Mouse (Mus musculus) neural tube, embryonic 15.5 days (tissue): ENCODE measurements around the gene Mapre3. TPM values are rescaled to one million over a fixed set of nuclear protein-coding genes. Genes with fewer than 3 reads are reported as not detected.
A peak's percentile ranks its signal among the peaks of the same experiment; 100 is the strongest.
"Not testable (repeated sequence)": the region's sequence is repeated elsewhere in the genome, so short reads cannot be mapped to it uniquely, and the experiment has no call there.

Experiments
- ATAC-seq: fragments of 200-750 bp; cut with Nextera tagmentation; 2 replicates; pipeline ENCODE4 v1.8.0; 2017; ENCODE audit warnings: mild to moderate bottlenecking, moderate TSS enrichment, moderate library complexity; ENCODE audit not compliant: low FRiP score
- H3K27ac ChIP-seq: fragments of 300-500 bp; sonication (generic); replicated peaks from 2 replicates; pipeline ENCODE4 v1.5.1; 2015; ENCODE audit warnings: mild to moderate bottlenecking, inconsistent platforms
- H3K27me3 ChIP-seq: fragments of 300-500 bp; sonication (generic); replicated peaks from 2 replicates; pipeline ENCODE4 v1.6.1; 2015; ENCODE audit warnings: inconsistent platforms
- H3K36me3 ChIP-seq: fragments of 300-500 bp; sonication (generic); 2 replicates; pipeline ENCODE4 v1.6.1; 2015; ENCODE audit warnings: inconsistent platforms
- H3K4me1 ChIP-seq: fragments of 300-500 bp; sonication (generic); 2 replicates; pipeline ENCODE4 v1.6.1; 2015; ENCODE audit warnings: inconsistent platforms
- H3K4me2 ChIP-seq: fragments of 300-500 bp; sonication (generic); 2 replicates; pipeline ENCODE4 v1.6.1; 2015; ENCODE audit warnings: inconsistent platforms, mild to moderate bottlenecking, moderate library complexity
- H3K4me3 ChIP-seq: fragments of 300-500 bp; sonication (generic); replicated peaks from 2 replicates; pipeline ENCODE4 v1.5.1; 2015; ENCODE audit warnings: mild to moderate bottlenecking, inconsistent platforms
- H3K9ac ChIP-seq: fragments of 300-500 bp; sonication (generic); replicated peaks from 2 replicates; pipeline ENCODE4 v1.6.1; 2015; ENCODE audit warnings: mild to moderate bottlenecking, inconsistent platforms
- H3K9me3 ChIP-seq: fragments of 300-500 bp; sonication (generic); replicated peaks from 2 replicates; pipeline ENCODE4 v1.6.1; 2016; ENCODE audit warnings: inconsistent platforms
- WGBS: fragments of 180-500 bp; shearing (Covaris S2); methylation state at CpG from one replicate; pipeline ENCODE4 v1.1.7; 2015; ENCODE audit warnings: mixed read lengths; 5-methylcytosine and 5-hydroxymethylcytosine counted together
- polyA plus RNA-seq: library from polyadenylated mRNA; unstranded; fragments of >200 nt; fragmentation: Nextera tagmentation; extraction: Ambion mirVana; gene quantifications from 2 replicates; pipeline ENCODE4 v1.2.1, GENCODE M21; 2015

Mapre3 gene
- polyA plus RNA-seq, 1 experiment from 2014 or later: 164 TPM

- H3K4me2 ChIP-seq: no peak overlapping the region
- WGBS: 89% methylated on average over 3 of the region's 3 CpGs
- no peak for ATAC-seq
These were observed 52.4 kb downstream of the Mapre3 start for GRCm38 (mm10) chr5:30866871-30867270.

GRCm38 (mm10) chr5:30867712-30868111 lies 53.3 kb downstream of the Mapre3 start, which contains the start of gene Tmem214:
Tmem214 (plus strand) TSS chr5:30868012.
- peak within 1 kb of the TSS; percentile 86; the same call in 1 of the 2 replicates for H3K4me3 ChIP-seq
- H3K27ac ChIP-seq: no peak within 1 kb of the TSS
- H3K4me1 ChIP-seq: peaks cover 29% of the 10 kb centered on the region
- no peaks in the 10 kb centered on the region for H3K27me3 ChIP-seq
- peaks cover 56% of the 10 kb centered on the region for H3K36me3 ChIP-seq
- WGBS: 98% methylated on average over 3 of the region's 3 CpGs
- H3K9ac ChIP-seq: no peak within 1 kb of the TSS
- no peaks in the 10 kb centered on the region for H3K9me3 ChIP-seq
- peak within 1 kb of the TSS; percentile 72; the same call in 1 of the 2 replicates for H3K4me2 ChIP-seq
- no peak for ATAC-seq

More at GRCm38 (mm10) chr5:30866871-30867270, 52.4 kb downstream of the Mapre3 start:
- H3K9me3 ChIP-seq: no peaks in the 10 kb centered on the region
- H3K4me1 ChIP-seq: peaks cover 24% of the 10 kb centered on the region
- no peak overlapping the region for H3K27ac ChIP-seq
- H3K9ac ChIP-seq: no peak overlapping the region
- H3K27me3 ChIP-seq: no peaks in the 10 kb centered on the region
- peaks cover 56% of the 10 kb centered on the region for H3K36me3 ChIP-seq
- H3K4me3 ChIP-seq: no peak overlapping the region

- peak overlapping the region; percentile 81; the same call in 1 of the 2 replicates for H3K27ac ChIP-seq
- peaks cover 29% of the 10 kb centered on the region for H3K4me1 ChIP-seq
- peak overlapping the region; percentile 72 for H3K4me2 ChIP-seq
- H3K9me3 ChIP-seq: no peaks in the 10 kb centered on the region
- H3K4me3 ChIP-seq: peak overlapping the region; percentile 86
- H3K36me3 ChIP-seq: peaks cover 58% of the 10 kb centered on the region
- ATAC-seq: no peak
- H3K27me3 ChIP-seq: no peaks in the 10 kb centered on the region
- peak overlapping the region; percentile 96 for H3K9ac ChIP-seq
- 18% methylated on average over 9 of the region's 9 CpGs for WGBS
These were observed 54.5 kb downstream of the Mapre3 start for GRCm38 (mm10) chr5:30868981-30869380.

- peak; percentile 90 for ATAC-seq
- Histone ChIP-seq H3K27ac (peak overlapping the region; percentile 81), H3K9me3 (no peaks in the 10 kb centered on the region), H3K27me3 (no peaks in the 10 kb centered on the region), H3K36me3 (peaks cover 62% of the 10 kb centered on the region), H3K4me3 (peak overlapping the region; percentile 86), H3K9ac (peak overlapping the region; percentile 96), H3K4me1 (peaks cover 29% of the 10 kb centered on the region), H3K4me2 (peak overlapping the region; percentile 72)
- under 1% methylated on average over 63 of the region's 63 CpGs for WGBS
These were observed 55.1 kb downstream of the Mapre3 start for GRCm38 (mm10) chr5:30869405-30870130.

GRCm38 (mm10) chr5:30870131-30870406 lies 55.6 kb downstream of the Mapre3 start:
- Histone ChIP-seq H3K4me1 (peaks cover 29% of the 10 kb centered on the region), H3K36me3 (peaks cover 62% of the 10 kb centered on the region), H3K9ac (peak overlapping the region; percentile 96), H3K4me3 (peak overlapping the region; percentile 86), H3K27me3 (no peaks in the 10 kb centered on the region), H3K27ac (peak overlapping the region; percentile 81), H3K9me3 (no peaks in the 10 kb centered on the region), H3K4me2 (peak overlapping the region; percentile 72)
- 30% methylated on average over 2 of the region's 2 CpGs for WGBS
- no peak; the same call in 1 of the 2 replicates for ATAC-seq

- WGBS: 94% methylated on average over 9 of the region's 9 CpGs
- no peak overlapping the region for H3K27ac ChIP-seq
- no peaks in the 10 kb centered on the region for H3K27me3 ChIP-seq
- ATAC-seq: no peak
- no peaks in the 10 kb centered on the region for H3K9me3 ChIP-seq
- H3K4me1 ChIP-seq: peaks cover 29% of the 10 kb centered on the region
- H3K9ac ChIP-seq: no peak overlapping the region
- no peak overlapping the region for H3K4me3 ChIP-seq
- peaks cover 65% of the 10 kb centered on the region for H3K36me3 ChIP-seq
- no peak overlapping the region for H3K4me2 ChIP-seq
These were observed 58.1 kb downstream of the Mapre3 start for GRCm38 (mm10) chr5:30872574-30872973.

- Histone ChIP-seq H3K27me3 (no peaks in the 10 kb centered on the region), H3K36me3 (peaks cover 77% of the 10 kb centered on the region), H3K27ac (no peak overlapping the region), H3K9me3 (no peaks in the 10 kb centered on the region), H3K4me3 (no peak overlapping the region), H3K4me1 (peaks cover 23% of the 10 kb centered on the region), H3K9ac (no peak overlapping the region), H3K4me2 (no peak overlapping the region)
- ATAC-seq: no peak
- WGBS: 90% methylated on average over 7 of the region's 7 CpGs
These were observed 59.9 kb downstream of the Mapre3 start for GRCm38 (mm10) chr5:30874365-30874764.

- ATAC-seq: no peak
- H3K9me3 ChIP-seq: no peaks in the 10 kb centered on the region
- H3K4me1 ChIP-seq: no peaks in the 10 kb centered on the region
- H3K9ac ChIP-seq: no peak overlapping the region
- no peak overlapping the region for H3K27ac ChIP-seq
- WGBS: 60% methylated on average over 6 of the region's 6 CpGs
- H3K4me2 ChIP-seq: no peak overlapping the region
- no peak overlapping the region for H3K4me3 ChIP-seq
- H3K36me3 ChIP-seq: peaks cover 51% of the 10 kb centered on the region
- H3K27me3 ChIP-seq: no peaks in the 10 kb centered on the region
These were observed 64.2 kb downstream of the Mapre3 start for GRCm38 (mm10) chr5:30878616-30879015.

GRCm38 (mm10) chr5:30879347-30879943 lies 65.0 kb downstream of the Mapre3 start:
- ATAC-seq: 0 out of 2 replicates have a peak, but pooled peaks have one; percentile 36
- no peaks in the 10 kb centered on the region for H3K4me1 ChIP-seq
- 80% methylated on average over 5 of the region's 5 CpGs for WGBS

GRCm38 (mm10) chr5:30881839-30882238 lies 67.4 kb downstream of the Mapre3 start:
- H3K4me3 ChIP-seq, ATAC-seq, H3K9me3 ChIP-seq, H3K27ac ChIP-seq, H3K27me3 ChIP-seq, H3K4me1 ChIP-seq, H3K4me2 ChIP-seq, H3K9ac ChIP-seq: not testable (repeated sequence)
- H3K36me3 ChIP-seq: peaks cover 19% of the 10 kb centered on the region
- WGBS: 91% methylated on average over 4 of the region's 4 CpGs

More at GRCm38 (mm10) chr5:30879347-30879943, 65.0 kb downstream of the Mapre3 start:
- Histone ChIP-seq H3K4me2 (no peak overlapping the region), H3K27ac (no peak overlapping the region), H3K36me3 (peaks cover 43% of the 10 kb centered on the region), H3K9ac (no peak overlapping the region), H3K9me3 (no peaks in the 10 kb centered on the region), H3K27me3 (no peaks in the 10 kb centered on the region), H3K4me3 (no peak overlapping the region)

GRCm38 (mm10) chr5:30886209-30886608 lies 71.8 kb downstream of the Mapre3 start:
- H3K36me3 ChIP-seq: peaks cover 4% of the 10 kb centered on the region
- WGBS: 52% methylated on average over 4 of the region's 4 CpGs
- no peak overlapping the region for H3K4me3 ChIP-seq
- H3K4me2 ChIP-seq: peak overlapping the region; percentile 68
- H3K9me3 ChIP-seq: no peaks in the 10 kb centered on the region
- peaks cover 24% of the 10 kb centered on the region for H3K4me1 ChIP-seq
- H3K9ac ChIP-seq: no peak overlapping the region
- no peak overlapping the region for H3K27ac ChIP-seq
- no peaks in the 10 kb centered on the region for H3K27me3 ChIP-seq
- ATAC-seq: no peak

- Histone ChIP-seq H3K4me3 (peak overlapping the region; percentile 57), H3K9ac (peak overlapping the region; percentile 84), H3K36me3 (peaks cover 9% of the 10 kb centered on the region), H3K27me3 (no peaks in the 10 kb centered on the region), H3K4me1 (peaks cover 25% of the 10 kb centered on the region), H3K4me2 (peak overlapping the region; percentile 68), H3K27ac (peak overlapping the region; percentile 97), H3K9me3 (no peaks in the 10 kb centered on the region)
- no peak for ATAC-seq
- WGBS: 26% methylated on average over 5 of the region's 5 CpGs
These were observed 72.3 kb downstream of the Mapre3 start for GRCm38 (mm10) chr5:30886731-30887130.
